Mouse (Mus musculus): ENCODE measurements around the gene Arsg. TPM values are rescaled to one million over a fixed set of nuclear protein-coding genes. Genes with fewer than 3 reads are reported as not detected.

The Arsg gene
- polyA plus RNA-seq (2015; fragmentation: Nextera tagmentation; extraction: Ambion mirVana), result 2.3 and 2.4 TPM in 2 replicates

- DNase-seq (ENCODE audit: low spot score), result peak; percentile 96
Measured at GRCm38 (mm10) chr11:109473171-109474085, at the start of gene Arsg, which contains the start of gene Slc16a6. Gene Arsg, plus strand, starts transcription at chr11:109473374. Gene Slc16a6, minus strand, starts transcription at chr11:109473598.

- peak; percentile 98 for DNase-seq (ENCODE audit: low spot score)
Measured at GRCm38 (mm10) chr11:109425392-109426271, 47.5 kb upstream of the Arsg start, which contains the start of gene Amz2. Gene Amz2, plus strand, starts transcription at chr11:109425946.

- no peak for DNase-seq (ENCODE audit: low spot score)
Measured at GRCm38 (mm10) chr11:109426272-109426586, 46.9 kb upstream of the Arsg start.

GRCm38 (mm10) chr11:109427353-109427752 lies 45.8 kb upstream of the Arsg start:
- no peak for DNase-seq (ENCODE audit: low spot score)

- DNase-seq (ENCODE audit: low spot score), result no peak
Measured at GRCm38 (mm10) chr11:109434233-109434798, 38.9 kb upstream of the Arsg start.

GRCm38 (mm10) chr11:109436889-109437288 lies 36.3 kb upstream of the Arsg start:
- DNase-seq (ENCODE audit: low spot score), result no peak

GRCm38 (mm10) chr11:109439209-109439608 lies 34.0 kb upstream of the Arsg start:
- DNase-seq (ENCODE audit: low spot score), result no peak

- peak; percentile 83 for DNase-seq (ENCODE audit: low spot score)
Measured at GRCm38 (mm10) chr11:109439829-109440340, 33.3 kb upstream of the Arsg start.

GRCm38 (mm10) chr11:109440641-109441040 lies 32.5 kb upstream of the Arsg start:
- DNase-seq (ENCODE audit: low spot score), result no peak

- DNase-seq (ENCODE audit: low spot score), result peak; percentile 76
Measured at GRCm38 (mm10) chr11:109441119-109441518, 32.1 kb upstream of the Arsg start.

- DNase-seq (ENCODE audit: low spot score), result no peak
Measured at GRCm38 (mm10) chr11:109442166-109442730, 30.9 kb upstream of the Arsg start.

GRCm38 (mm10) chr11:109443468-109444263 lies 29.5 kb upstream of the Arsg start:
- DNase-seq (ENCODE audit: low spot score), result no peak

GRCm38 (mm10) chr11:109444600-109444999 lies 28.6 kb upstream of the Arsg start:
- DNase-seq (ENCODE audit: low spot score), result peak; percentile 55

- DNase-seq (ENCODE audit: low spot score), result peak; percentile 79
Measured at GRCm38 (mm10) chr11:109445438-109446035, 27.6 kb upstream of the Arsg start.

- DNase-seq (ENCODE audit: low spot score), result no peak
Measured at GRCm38 (mm10) chr11:109451169-109451568, 22.0 kb upstream of the Arsg start.

- DNase-seq (ENCODE audit: low spot score), result no peak
Measured at GRCm38 (mm10) chr11:109456261-109456660, 16.9 kb upstream of the Arsg start.

GRCm38 (mm10) chr11:109458165-109458564 lies 15.0 kb upstream of the Arsg start:
- no peak for DNase-seq (ENCODE audit: low spot score)

GRCm38 (mm10) chr11:109460586-109460985 lies 12.6 kb upstream of the Arsg start:
- DNase-seq (ENCODE audit: low spot score), result no peak

- DNase-seq (ENCODE audit: low spot score), result no peak
Measured at GRCm38 (mm10) chr11:109465068-109465467, 8.1 kb upstream of the Arsg start.

GRCm38 (mm10) chr11:109466987-109467386 lies 6.2 kb upstream of the Arsg start:
- DNase-seq (ENCODE audit: low spot score), result no peak

All from thymus, postnatal 0 days (tissue).